Mouse (Mus musculus) CH12F3 (cell line): ENCODE results near the gene Mb.

Experiments used
- in situ Hi-C: fragments of 300-500 bp; cut with MboI; formaldehyde crosslinking; loops from 2 replicates; pipeline ENCODE4 v1.14.3; 2020; ENCODE audit warnings: low sequenced_read_pairs

The Mb gene

DNA sequence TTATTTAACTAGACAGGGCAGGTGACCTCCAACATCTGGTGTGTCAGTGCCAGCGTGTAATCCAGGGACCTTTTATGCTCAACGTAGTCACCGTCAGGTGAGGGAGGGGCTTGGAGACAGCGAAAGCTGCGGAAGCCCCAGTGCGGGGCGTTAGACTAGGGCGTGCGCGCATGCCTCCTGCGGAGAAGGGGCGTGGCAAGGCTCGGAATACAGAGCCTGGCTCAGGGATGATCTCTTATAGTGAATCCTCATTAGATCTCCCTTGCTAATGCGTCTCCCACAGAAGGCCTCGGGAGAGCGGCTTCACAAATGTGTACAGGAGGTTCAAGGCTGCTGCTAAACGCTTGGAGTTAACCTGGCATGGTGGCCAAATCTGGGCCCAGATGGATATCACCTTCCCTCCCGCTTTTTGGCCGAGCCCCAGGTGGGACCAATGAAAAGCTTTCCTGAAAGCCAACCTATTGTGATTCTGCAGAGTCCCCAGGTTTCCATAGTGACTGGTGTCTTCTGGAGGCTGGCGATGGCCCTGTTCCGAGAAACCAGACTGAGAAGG, 62.9 kb downstream of the Mb start:
- in situ Hi-C loops = no loop called here

DNA sequence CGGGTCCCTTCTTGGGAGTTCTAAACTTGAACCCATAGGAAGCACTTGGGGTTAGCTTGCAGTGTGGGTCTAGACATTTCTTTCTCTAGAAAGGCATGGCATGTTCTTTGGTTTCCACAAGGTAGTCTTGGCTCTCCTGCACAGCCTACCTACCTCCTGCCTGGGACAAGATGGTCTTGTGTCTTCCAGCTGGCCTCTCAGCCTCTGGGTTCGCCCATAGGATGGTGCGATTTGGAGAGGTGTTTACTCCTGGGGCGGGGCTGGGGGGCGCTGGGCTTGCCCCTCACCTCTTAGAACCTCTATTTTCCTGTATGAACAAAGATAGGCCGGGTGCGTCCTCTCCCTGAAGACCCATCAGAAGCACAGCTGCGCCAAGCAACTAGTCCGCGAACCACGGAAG, 63.3 kb downstream of the Mb start:
- in situ Hi-C loops = no loop called here

DNA sequence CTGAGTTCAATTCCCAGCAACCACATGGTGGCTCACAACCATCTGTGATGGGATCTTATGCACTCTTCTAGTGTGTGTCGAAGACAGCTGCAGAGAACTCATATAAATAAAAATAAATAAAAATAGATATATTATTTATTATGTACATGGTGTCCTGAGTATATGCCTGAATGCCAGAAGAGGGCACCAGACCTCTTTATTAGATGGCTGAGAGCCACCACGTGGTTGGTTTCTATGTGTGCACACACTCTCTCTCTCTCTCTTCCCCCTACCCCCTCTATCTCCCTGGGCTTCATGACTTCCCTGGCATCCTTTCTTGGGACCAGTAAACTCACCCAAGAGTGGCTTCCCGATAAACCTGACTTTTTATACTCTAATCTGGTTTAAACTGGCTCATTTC, 67.7 kb downstream of the Mb start:
- in situ Hi-C loops = no loop called here

DNA sequence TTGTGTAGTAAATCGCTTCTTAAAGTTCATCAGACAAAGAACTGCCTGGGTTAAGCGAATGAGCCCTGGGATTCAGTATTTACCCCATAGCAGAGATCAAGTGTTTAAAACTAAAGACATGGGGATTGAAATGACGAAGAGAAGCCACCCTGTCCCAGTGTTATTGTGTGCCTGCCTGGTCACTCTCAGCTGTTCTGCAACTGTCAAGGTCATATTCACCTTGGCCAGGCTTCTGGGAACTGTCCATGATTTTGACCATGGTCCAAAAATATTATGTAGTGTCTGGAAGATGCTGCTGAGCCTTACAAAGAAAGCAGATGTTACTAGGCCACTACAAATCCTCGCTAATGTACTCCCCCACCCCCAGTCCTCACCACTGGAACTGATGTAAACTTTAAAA, 70.7 kb downstream of the Mb start:
- in situ Hi-C loops = no loop called here

DNA sequence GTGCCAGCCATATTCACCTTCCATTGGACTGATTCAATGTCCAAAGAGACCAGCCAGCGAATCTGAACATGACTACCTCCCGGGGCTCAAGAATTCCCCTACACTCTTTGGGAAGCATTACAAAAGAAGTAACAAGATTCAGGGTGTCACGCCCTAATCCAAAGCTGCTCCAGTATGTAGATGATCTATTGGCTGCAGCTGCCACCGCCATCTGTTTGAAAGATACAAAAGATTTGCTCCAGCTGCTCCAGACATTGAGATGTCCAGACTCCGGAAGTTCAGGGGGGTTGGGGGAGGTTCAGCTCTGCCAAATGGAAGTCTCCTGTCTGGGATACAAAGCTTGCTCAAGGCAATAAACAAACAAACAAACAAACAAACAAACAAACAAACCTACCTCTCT, 73.9 kb downstream of the Mb start:
- in situ Hi-C loops = no loop called here

DNA sequence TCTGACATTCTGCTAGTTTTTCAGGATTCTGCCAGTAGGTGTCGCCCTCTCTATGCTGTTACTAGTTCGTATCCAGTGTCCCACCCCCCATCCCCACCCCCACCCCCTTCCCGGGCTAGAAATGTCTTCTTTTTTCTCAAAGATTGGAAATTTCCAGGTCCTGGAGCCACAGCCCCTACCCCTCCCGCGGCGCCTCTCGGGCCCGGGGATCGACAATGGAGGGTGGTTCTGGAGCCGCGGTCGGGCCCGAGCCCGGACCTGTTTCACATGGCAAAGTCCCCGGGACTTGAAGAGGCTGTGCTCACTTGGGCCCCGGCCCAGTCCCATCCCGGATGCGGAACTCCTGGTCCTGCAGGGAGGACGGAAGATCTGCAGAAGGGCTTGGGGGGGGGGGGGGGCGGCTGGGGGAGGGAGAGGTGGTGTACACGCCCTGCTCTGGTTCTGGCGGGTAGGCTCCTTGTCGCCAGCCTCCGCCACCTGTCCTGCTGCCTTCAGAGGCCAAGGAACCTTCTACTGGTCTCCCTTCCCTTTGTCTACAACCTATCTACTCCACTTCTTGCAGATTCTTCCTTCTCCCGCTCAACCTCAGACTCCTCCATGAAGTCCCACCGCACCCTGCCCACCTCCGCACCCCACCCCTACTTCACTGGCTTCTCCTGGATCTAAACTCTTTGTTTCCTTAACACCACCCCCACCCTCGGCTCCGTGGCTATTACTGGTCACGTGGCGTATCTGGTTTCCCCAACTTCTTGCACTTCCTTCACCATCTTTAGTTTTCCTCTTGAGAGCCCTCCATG, 76.4 kb downstream of the Mb start:
- in situ Hi-C loops = no loop called here

DNA sequence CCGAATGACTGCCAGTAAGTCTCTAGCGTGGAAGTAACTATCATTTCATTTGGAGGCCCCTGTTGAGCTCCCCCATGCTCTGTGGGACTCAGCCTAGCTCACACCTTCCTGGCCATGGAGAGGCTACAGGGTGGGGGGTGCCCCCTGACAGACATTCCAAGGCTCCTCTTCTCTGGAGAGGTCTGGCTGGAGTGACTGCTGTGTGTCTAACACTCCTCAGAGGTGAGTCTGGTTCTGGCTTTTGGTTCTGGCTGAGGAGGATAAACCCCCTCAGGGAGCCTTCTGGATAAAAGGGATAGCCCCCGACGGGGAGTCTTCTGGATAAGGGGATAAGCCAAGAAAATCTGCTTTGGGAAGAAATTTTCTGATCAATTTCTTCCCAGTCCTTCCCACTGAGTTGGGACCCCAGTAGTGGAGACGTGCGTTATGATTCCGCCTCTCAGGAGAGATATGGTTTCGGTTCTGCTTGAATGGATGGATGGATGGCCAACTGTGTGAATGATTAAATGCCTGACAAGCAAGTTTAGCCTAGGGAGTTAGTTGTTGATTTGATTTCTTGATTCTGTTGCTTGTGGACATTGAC, 77.1 kb downstream of the Mb start:
- in situ Hi-C loops = no loop called here

DNA sequence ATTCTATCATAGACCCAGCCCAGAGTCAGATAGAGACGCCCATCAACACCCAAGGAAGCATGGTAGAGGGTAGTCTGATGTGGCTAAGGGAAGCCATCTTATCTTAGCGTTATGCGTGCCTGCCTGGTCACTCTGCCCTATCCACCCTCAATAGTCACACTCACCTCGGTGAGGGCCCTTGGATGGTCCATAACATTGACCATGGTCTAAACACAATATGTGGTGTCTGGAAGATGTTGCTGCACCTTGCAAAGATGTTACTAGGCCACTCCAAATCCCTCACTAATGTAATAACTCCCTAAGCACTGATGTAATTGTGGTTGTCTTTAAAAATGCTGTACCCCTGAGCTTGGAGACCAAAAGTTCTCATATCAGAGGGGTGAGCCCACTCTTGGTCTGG, 77.8 kb downstream of the Mb start:
- in situ Hi-C loops = no loop called here
